Mouse (Mus musculus): ENCODE measurements at regions not wholly inside any gene's neighbourhood (a gene's known extent, or its start where the extent isn't known, plus 50 kb on each side); places are given as distances from the start of the nearest gene placed in this dataset.

DNA sequence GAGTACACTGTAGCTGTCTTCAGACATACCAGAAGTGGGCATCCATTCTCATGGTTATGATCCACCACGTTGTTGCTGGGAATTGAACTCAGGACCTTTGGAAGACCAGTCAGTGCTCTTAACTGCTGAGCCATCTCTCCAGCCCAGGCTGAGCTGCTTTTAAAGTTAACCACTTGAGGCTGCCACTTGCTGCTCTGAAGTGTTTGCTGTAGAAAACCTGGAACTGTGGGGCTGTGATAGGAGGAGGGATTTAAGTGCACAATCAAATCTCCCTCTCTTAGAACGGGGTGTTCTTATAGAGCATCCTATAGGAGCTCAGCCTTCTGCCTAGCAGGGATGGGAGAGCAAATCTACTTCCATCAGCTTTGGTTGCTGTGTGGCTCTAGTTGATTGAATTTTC, 185.1 kb upstream of the Gm12728 start:
- no peak overlapping the region for H3K9ac ChIP-seq (ENCODE audit: low read depth, low read length)
- no peaks in the 10 kb centered on the region for H3K27me3 ChIP-seq (ENCODE audit: control insufficient read depth, insufficient read depth, low read depth, low read length)
- WGBS = 85% methylated on average over 2 of the region's 2 CpGs
- H3K36me3 ChIP-seq (ENCODE audit: control insufficient read depth, insufficient read depth, low read length) = no peaks in the 10 kb centered on the region
- H3K4me2 ChIP-seq (ENCODE audit: low read length) = no peak overlapping the region
- H3K27ac ChIP-seq (ENCODE audit: low read length) = no peak overlapping the region
- H3K9me3 ChIP-seq (replicated peaks; ENCODE audit: control insufficient read depth, low read length, poor library complexity, severe bottlenecking) = no peaks in the 10 kb centered on the region
- no peaks in the 10 kb centered on the region for H3K4me1 ChIP-seq (ENCODE audit: control insufficient read depth, insufficient read depth, low read length)
- H3K4me3 ChIP-seq (ENCODE audit: low read depth, low read length) = no peak overlapping the region
- ATAC-seq = no peak

DNA sequence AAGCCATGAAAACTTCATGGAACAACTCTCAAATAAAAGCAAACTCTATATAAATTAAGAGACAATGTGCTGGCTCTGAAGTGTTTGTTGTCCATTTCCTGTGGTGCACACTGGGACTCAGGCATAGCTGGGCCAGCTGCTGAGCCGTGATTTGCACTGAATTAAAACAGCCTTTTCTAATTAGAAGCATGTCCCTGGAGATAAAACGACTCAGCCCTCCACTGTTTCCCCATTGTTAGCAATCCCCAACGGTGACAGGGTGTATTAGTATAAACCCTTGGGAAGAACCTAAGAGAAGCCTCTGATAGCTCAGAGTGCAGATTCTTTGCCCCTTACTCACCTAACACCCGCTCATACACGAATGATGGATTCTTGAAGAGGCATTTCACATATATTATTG, 182.9 kb upstream of the Gm12728 start:
- WGBS = 6% methylated on average over 5 of the region's 5 CpGs
- no peaks in the 10 kb centered on the region for H3K4me1 ChIP-seq (ENCODE audit: control insufficient read depth, insufficient read depth, low read length)
- no peak overlapping the region for H3K4me3 ChIP-seq (ENCODE audit: low read depth, low read length)
- no peak overlapping the region for H3K4me2 ChIP-seq (ENCODE audit: low read length)
- no peak overlapping the region for H3K9ac ChIP-seq (ENCODE audit: low read depth, low read length)
- H3K9me3 ChIP-seq (replicated peaks; ENCODE audit: control insufficient read depth, low read length, poor library complexity, severe bottlenecking) = no peaks in the 10 kb centered on the region
- no peak for ATAC-seq
- H3K27ac ChIP-seq (ENCODE audit: low read length) = no peak overlapping the region
- H3K36me3 ChIP-seq (ENCODE audit: control insufficient read depth, insufficient read depth, low read length) = no peaks in the 10 kb centered on the region
- H3K27me3 ChIP-seq (ENCODE audit: control insufficient read depth, insufficient read depth, low read depth, low read length) = no peaks in the 10 kb centered on the region

DNA sequence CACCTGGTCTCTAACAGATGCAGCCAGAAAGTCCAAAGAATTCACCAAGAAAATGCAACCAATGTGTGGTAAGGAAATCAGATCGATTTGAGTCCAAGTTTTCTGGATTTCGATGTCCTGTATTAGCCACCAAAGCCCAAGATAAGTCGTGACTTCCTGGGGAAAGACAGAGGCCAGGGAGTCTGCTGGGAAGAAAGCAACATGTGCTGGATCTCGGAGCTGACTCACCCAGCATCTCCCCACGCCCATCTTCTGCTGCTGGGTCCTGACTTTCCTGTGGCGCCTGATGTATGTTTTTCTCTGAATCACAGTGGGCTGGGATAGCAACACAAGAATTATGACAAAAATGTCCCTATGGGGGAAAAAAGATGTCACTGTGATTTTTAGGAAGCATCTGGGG, 178.8 kb upstream of the Gm12728 start:
- Histone ChIP-seq H3K4me3 (ENCODE audit: low read depth, low read length) (no peak overlapping the region), H3K9me3 (replicated peaks; ENCODE audit: control insufficient read depth, low read length, poor library complexity, severe bottlenecking) (no peaks in the 10 kb centered on the region), H3K4me2 (ENCODE audit: low read length) (no peak overlapping the region), H3K9ac (ENCODE audit: low read depth, low read length) (no peak overlapping the region), H3K36me3 (ENCODE audit: control insufficient read depth, insufficient read depth, low read length) (no peaks in the 10 kb centered on the region), H3K27ac (ENCODE audit: low read length) (no peak overlapping the region), H3K27me3 (ENCODE audit: control insufficient read depth, insufficient read depth, low read depth, low read length) (no peaks in the 10 kb centered on the region), H3K4me1 (ENCODE audit: control insufficient read depth, insufficient read depth, low read length) (no peaks in the 10 kb centered on the region)
- ATAC-seq = no peak
- 80% methylated on average over 6 of the region's 6 CpGs for WGBS

DNA sequence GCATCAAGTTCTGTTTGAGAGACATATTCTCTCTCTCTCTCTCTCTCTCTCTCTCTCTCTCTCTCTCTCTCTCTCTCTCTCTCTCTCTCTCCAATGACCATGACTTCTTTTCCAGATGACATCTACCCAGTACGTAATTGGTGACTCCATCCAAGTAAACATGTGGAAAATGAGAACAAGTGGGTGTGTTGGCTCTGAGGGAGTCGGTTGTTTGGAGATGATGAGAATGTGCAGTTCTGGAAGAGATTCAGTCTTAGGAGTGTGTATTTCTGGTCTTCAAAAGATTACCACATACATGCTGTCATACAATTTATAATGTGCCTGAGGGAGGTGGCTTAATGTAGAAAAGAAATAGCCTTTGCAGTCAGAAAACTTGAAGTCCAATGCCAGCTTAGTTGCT, 175.3 kb upstream of the Gm12728 start:
- Histone ChIP-seq H3K36me3 (ENCODE audit: control insufficient read depth, insufficient read depth, low read length) (no peaks in the 10 kb centered on the region), H3K4me3 (ENCODE audit: low read depth, low read length) (no peak overlapping the region), H3K9me3 (replicated peaks; ENCODE audit: control insufficient read depth, low read length, poor library complexity, severe bottlenecking) (no peaks in the 10 kb centered on the region), H3K27me3 (ENCODE audit: control insufficient read depth, insufficient read depth, low read depth, low read length) (no peaks in the 10 kb centered on the region), H3K4me1 (ENCODE audit: control insufficient read depth, insufficient read depth, low read length) (no peaks in the 10 kb centered on the region), H3K4me2 (ENCODE audit: low read length) (no peak overlapping the region), H3K27ac (ENCODE audit: low read length) (no peak overlapping the region), H3K9ac (ENCODE audit: low read depth, low read length) (no peak overlapping the region)
- 91% methylated on average over 2 of the region's 2 CpGs for WGBS
- ATAC-seq = no peak

DNA sequence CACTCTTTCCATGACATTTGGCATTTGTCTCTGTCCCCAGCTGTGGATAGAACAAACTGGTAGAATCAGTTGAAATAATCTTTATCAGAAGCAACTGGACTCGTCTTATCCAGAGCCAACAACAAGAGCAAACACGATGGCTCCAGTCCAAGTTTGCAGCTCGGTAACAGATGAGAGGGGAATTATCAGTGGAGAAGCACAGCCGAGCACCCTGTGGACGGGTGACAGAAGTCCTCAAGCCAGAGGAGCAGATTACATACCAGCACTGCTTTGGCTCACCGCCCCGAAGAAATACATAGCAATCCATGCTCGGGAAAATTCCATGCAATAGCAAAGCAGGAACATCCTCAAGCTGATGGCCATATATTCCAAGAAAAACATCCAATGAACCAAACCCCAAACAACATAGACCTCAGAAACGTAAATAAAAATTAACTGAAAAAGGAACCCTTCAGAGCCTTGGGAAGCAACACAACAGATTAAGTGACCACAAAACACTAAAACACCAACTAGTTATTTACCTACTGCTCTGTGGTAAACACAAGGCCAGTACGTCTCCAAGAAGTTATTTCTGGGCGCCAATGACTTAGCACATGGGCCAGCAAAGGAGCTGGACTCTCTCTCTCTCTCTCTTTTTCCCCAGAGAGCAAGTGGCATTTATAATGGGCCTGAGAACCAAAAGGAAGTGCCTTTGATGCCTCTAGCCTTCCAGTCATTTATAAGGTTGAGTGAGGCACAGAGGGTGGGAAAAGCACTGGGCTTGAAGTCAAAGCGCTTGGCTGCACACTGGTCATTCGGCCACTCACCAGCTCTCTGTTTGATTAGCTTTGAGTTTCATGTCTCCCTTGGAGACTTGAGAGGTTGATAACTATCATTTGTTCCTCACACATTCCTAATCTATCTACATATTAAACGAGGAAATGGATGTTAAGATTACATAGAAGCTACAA, 163.0 kb upstream of the Gm12728 start:
- no peak for ATAC-seq
- Histone ChIP-seq H3K4me3 (ENCODE audit: low read depth, low read length) (no peak overlapping the region), H3K27me3 (ENCODE audit: control insufficient read depth, insufficient read depth, low read depth, low read length) (no peaks in the 10 kb centered on the region), H3K36me3 (ENCODE audit: control insufficient read depth, insufficient read depth, low read length) (no peaks in the 10 kb centered on the region), H3K27ac (ENCODE audit: low read length) (no peak overlapping the region), H3K9me3 (replicated peaks; ENCODE audit: control insufficient read depth, low read length, poor library complexity, severe bottlenecking) (no peaks in the 10 kb centered on the region), H3K4me1 (ENCODE audit: control insufficient read depth, insufficient read depth, low read length) (no peaks in the 10 kb centered on the region), H3K9ac (ENCODE audit: low read depth, low read length) (no peak overlapping the region), H3K4me2 (ENCODE audit: low read length) (no peak overlapping the region)
- 77% methylated on average over 14 of the region's 14 CpGs for WGBS

DNA sequence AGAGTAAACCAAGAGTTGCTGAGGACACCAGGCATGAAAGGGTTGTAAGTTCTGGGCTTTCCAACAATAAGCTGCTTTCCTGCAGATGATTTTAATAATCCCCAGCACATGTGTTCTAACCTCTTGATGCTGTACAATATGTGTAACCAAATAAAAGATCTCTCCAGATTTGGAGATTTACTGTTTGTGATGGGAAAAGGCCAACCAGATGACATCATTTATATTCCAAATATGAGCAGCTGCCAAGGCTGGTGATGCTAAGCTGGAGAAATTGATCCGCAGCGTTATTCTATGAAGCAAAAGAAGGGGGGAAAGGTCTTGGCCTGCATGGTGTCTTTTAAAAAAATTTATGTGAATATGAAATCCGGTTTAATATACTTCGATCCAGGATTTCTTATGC, 160.1 kb upstream of the Gm12728 start:
- Histone ChIP-seq H3K4me2 (ENCODE audit: low read length) (no peak overlapping the region), H3K27ac (ENCODE audit: low read length) (no peak overlapping the region), H3K4me3 (ENCODE audit: low read depth, low read length) (no peak overlapping the region), H3K9me3 (replicated peaks; ENCODE audit: control insufficient read depth, low read length, poor library complexity, severe bottlenecking) (no peaks in the 10 kb centered on the region), H3K36me3 (ENCODE audit: control insufficient read depth, insufficient read depth, low read length) (no peaks in the 10 kb centered on the region), H3K9ac (ENCODE audit: low read depth, low read length) (no peak overlapping the region), H3K4me1 (ENCODE audit: control insufficient read depth, insufficient read depth, low read length) (no peaks in the 10 kb centered on the region), H3K27me3 (ENCODE audit: control insufficient read depth, insufficient read depth, low read depth, low read length) (no peaks in the 10 kb centered on the region)
- WGBS = 90% methylated on average over 4 of the region's 4 CpGs
- no peak for ATAC-seq

DNA sequence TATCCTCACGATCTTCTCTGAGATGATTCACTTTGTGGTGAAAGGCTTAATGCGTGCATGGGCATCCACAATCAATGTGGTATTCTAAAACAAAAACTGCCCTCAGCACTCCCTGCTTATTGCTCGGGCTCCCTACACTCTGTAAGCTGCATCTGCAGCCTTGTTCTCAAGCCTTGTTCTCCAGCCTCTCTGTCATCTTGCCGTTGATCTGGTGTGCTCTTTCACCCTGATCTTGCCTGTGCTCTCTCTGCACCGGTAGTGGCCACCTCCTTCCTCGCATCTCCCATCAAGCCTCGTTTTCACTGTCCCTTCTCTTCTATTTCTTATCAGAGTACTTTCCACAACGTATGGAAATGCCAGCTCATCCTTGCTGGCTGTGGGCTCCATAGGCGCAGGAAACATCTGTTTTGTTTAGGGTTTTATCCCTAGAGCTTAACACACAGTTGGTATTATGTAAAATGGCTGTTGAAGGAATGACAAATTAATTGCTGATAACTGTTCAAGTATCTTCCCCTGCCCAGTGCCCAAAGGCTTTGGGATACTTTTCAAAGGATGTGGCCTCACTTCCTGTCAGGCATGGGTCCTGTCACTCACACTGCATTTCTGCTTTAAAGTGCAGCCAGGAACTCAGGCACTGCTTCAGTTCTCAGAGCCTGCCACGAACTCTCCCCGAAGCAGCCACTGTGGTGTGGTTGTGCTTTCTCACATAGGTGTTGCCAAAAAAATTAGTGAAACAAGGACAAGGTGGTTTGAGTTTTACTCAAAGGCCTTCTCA, 158.9 kb upstream of the Gm12728 start:
- ATAC-seq = no peak
- no peak overlapping the region for H3K4me2 ChIP-seq (ENCODE audit: low read length)
- WGBS = 83% methylated on average over 11 of the region's 11 CpGs
- H3K27ac ChIP-seq (ENCODE audit: low read length) = no peak overlapping the region
- H3K9ac ChIP-seq (ENCODE audit: low read depth, low read length) = no peak overlapping the region
- no peaks in the 10 kb centered on the region for H3K36me3 ChIP-seq (ENCODE audit: control insufficient read depth, insufficient read depth, low read length)
- no peaks in the 10 kb centered on the region for H3K27me3 ChIP-seq (ENCODE audit: control insufficient read depth, insufficient read depth, low read depth, low read length)
- H3K9me3 ChIP-seq (replicated peaks; ENCODE audit: control insufficient read depth, low read length, poor library complexity, severe bottlenecking) = no peaks in the 10 kb centered on the region
- H3K4me3 ChIP-seq (ENCODE audit: low read depth, low read length) = no peak overlapping the region
- H3K4me1 ChIP-seq (ENCODE audit: control insufficient read depth, insufficient read depth, low read length) = no peaks in the 10 kb centered on the region

DNA sequence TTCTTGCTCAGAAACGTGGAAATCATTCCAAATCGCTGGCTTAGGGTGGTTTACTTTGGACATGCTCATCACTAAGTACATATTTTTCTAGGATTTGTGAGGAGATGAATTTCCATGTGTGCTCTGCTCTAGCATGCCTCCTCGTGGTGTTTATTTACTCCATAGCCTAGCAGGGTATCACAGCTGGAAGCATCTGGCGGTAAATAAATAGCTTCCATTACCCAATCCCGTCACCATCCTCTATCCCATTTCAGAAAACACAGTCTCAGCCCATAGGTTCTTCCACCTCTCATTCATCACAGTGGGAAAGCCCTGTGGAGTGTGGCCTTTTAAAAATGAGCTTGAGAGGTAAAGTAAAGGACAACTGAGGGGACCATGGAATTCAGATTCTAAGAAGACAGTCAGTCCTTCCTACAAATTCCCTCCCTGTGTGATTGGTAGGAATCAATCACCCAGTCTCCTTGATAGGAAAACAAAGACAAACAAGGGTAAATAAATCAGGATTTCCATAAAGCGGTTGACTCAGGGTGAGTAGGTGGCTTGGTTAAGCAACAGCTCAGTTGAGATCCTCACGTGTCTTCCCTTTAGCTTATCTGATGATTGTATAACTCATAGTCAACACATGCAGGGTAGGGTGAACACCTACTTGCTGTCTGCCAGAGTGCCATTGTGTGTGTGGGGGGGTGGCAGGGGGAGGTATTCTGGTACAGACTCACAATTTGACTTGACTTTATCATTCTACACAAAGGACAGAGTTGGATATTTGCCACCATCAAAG, 156.9 kb upstream of the Gm12728 start:
- no peaks in the 10 kb centered on the region for H3K4me1 ChIP-seq (ENCODE audit: control insufficient read depth, insufficient read depth, low read length)
- H3K36me3 ChIP-seq (ENCODE audit: control insufficient read depth, insufficient read depth, low read length) = no peaks in the 10 kb centered on the region
- ATAC-seq = no peak
- H3K27me3 ChIP-seq (ENCODE audit: control insufficient read depth, insufficient read depth, low read depth, low read length) = no peaks in the 10 kb centered on the region
- H3K27ac ChIP-seq (ENCODE audit: low read length) = no peak overlapping the region
- no peak overlapping the region for H3K9ac ChIP-seq (ENCODE audit: low read depth, low read length)
- no peak overlapping the region for H3K4me3 ChIP-seq (ENCODE audit: low read depth, low read length)
- no peaks in the 10 kb centered on the region for H3K9me3 ChIP-seq (replicated peaks; ENCODE audit: control insufficient read depth, low read length, poor library complexity, severe bottlenecking)
- 87% methylated on average over 7 of the region's 7 CpGs for WGBS
- H3K4me2 ChIP-seq (ENCODE audit: low read length) = no peak overlapping the region
